Mouse (Mus musculus): ENCODE measurements around the gene Mid2. TPM values are rescaled to one million over a fixed set of nuclear protein-coding genes. Genes with fewer than 3 reads are reported as not detected.

Gene Mid2
- polyA plus RNA-seq (2015; fragmentation: Nextera tagmentation; extraction: Ambion mirVana) = 2.3 and 2.4 TPM in 2 replicates

GRCm38 (mm10) chrX:140664479-140665241 lies at the start of gene Mid2:
Mid2 (plus strand) TSS chrX:140664599.

GRCm38 (mm10) chrX:140813312-140814006 lies 149.1 kb downstream of the Mid2 start, which contains the start of gene Tex13b:
Tex13b (minus strand) TSS chrX:140813433.

Other genes starting within 250 kb of the Mid2 start
- gene Prps1, start 208.0 kb upstream of the Mid2 start, polyA plus RNA-seq (2015; fragmentation: Nextera tagmentation; extraction: Ambion mirVana) = 19.4 and 27.2 TPM in 2 replicates
- gene Tsc22d3, start 63.9 kb upstream of the Mid2 start, polyA plus RNA-seq (2015; fragmentation: Nextera tagmentation; extraction: Ambion mirVana) = 99.6 and 102 TPM in 2 replicates
- gene Tex13b, start 148.8 kb downstream of the Mid2 start, polyA plus RNA-seq (2015; fragmentation: Nextera tagmentation; extraction: Ambion mirVana) = not detected in 2 replicates
- 0.07 TPM in 1 of 2 replicates, not detected in the other for gene Vsig1, start 243.0 kb downstream of the Mid2 start, polyA plus RNA-seq (2015; fragmentation: Nextera tagmentation; extraction: Ambion mirVana)